Mouse (Mus musculus) kidney, adult 2 months (tissue): ENCODE data around the gene Smg1.

Experiments used
- CTCF ChIP-seq: fragments of 200-500 bp; conservative IDR thresholded peaks from 2 replicates; pipeline ENCODE4 v1.5.1; 2011; ENCODE audit warnings: low read depth, mild to moderate bottlenecking, control low read depth, low read length, moderate library complexity, mixed read lengths; ENCODE audit not compliant: insufficient read depth, insufficient read length
- POLR2A ChIP-seq: fragments of 200-500 bp; IDR thresholded peaks from one replicate; pipeline ENCODE4 v1.6.1; 2011; ENCODE audit warnings: low read depth, low read length, control low read depth

- TF ChIP-seq CTCF (no peak), POLR2A (no peak)
These were observed 99.9 kb downstream of the Smg1 start for GRCm38 (mm10) chr7:118143602-118144001.
